Mouse (Mus musculus) stomach, postnatal 0 days (tissue): ENCODE measurements at regions not wholly inside any gene's neighbourhood (a gene's known extent, or its start where the extent isn't known, plus 50 kb on each side); places are given as distances from the start of the nearest gene placed in this dataset.

Source experiments
- CTCF ChIP-seq: IDR thresholded peaks from 2 replicates; pipeline ENCODE4 v1.5.1; 2016; ENCODE audit warnings: antibody characterized with exemption, low read depth, mild to moderate bottlenecking, moderate library complexity
- EP300 ChIP-seq: optimal IDR thresholded peaks from 2 replicates; pipeline ENCODE3; 2016; ENCODE audit warnings: antibody characterized with exemption

- no peak for TF ChIP-seq EP300
- TF ChIP-seq CTCF, result no peak
Observed at GRCm38 (mm10) chr10:96875676-96876075, 258.9 kb downstream of the Btg1 start.
